Comparison of ENCODE assay signal across 8 mouse cellular contexts in the genomic region with DNA sequence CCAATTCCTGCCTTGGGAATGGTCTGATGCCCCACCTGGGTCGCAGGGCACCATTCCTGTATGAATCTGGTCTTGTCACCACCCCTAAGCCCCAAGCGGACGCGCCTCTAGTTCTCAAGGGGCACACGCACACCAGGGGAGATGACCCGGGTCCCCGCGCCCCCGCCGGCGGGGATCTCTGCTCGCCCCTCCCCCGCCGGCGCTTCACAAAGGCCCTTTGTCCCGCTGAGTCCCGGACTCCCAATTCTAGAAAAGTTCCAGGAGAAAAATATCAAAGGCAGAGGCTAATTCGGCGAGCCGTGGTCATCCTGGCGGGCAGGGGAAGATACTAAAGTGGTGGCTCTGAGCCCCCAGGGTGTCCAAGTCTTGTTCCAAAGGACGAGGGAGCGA. TPM values are rescaled to one million over a fixed set of nuclear protein-coding genes. Genes with fewer than 3 reads are reported as not detected.
A peak's percentile ranks its signal among the peaks of the same experiment; 100 is the strongest.
DNase-seq lines count a peak whose midpoint lies in the region; ATAC-seq and TF ChIP-seq lines count a peak whose summit lies in the region.

No protein-coding gene starts in this region.

- intact Hi-C loops in gastrocnemius, adult 2 months (cut with DNase I), result no loop called here
- intact Hi-C loops in gastrocnemius, postnatal 36 days (cut with DNase I), result loop anchor here (5.0 kb wide), 1 partner anchor 41 kb away; no protein-coding TSS in a partner anchor
- intact Hi-C loops in heart, postnatal 10 days (cut with DNase I), result loop anchor here (1.0 to 5.0 kb wide), 3 partner anchors 29 to 64 kb away; no protein-coding TSS in a partner anchor

- H3K27ac ChIP-seq in gastrocnemius, adult 2 months, result peak overlapping the region; percentile 100
- H3K27ac ChIP-seq in liver, embryonic 11.5 days (ENCODE audit: low read depth, low read length), result peak overlapping the region; percentile 4; the same call in 1 of the 2 replicates
- H3K27ac ChIP-seq in stomach, embryonic 14.5 days (ENCODE audit: low read length), result peak overlapping the region; percentile 100

- peak overlapping the region; percentile 84 for H3K4me2 ChIP-seq in liver, embryonic 11.5 days
- peak overlapping the region; percentile 86 for H3K4me2 ChIP-seq in stomach, embryonic 14.5 days (replicated peaks; ENCODE audit: low read depth, low read length)

- peak; percentile 53 for DNase-seq in gastrocnemius, adult 2 months
- DNase-seq in gastrocnemius, postnatal 36 days, result no peak
- peak; percentile 78 for DNase-seq in 3134 (ENCODE audit: extremely low read depth, insufficient read length, low spot score)
- peak; percentile 36 to 45 for DNase-seq in cerebellum, postnatal 14 days
- peak; percentile 59 to 61 for DNase-seq in heart, postnatal 10 days
- no peak for DNase-seq in liver, embryonic 11.5 days (ENCODE audit: low spot score)
- no peak for DNase-seq in T-cell, adult 2 months (ENCODE audit: low spot score)

- no peaks in the 10 kb centered on the region for H3K9me3 ChIP-seq in liver, embryonic 11.5 days (ENCODE audit: control insufficient read depth, low read length)
- no peaks in the 10 kb centered on the region for H3K9me3 ChIP-seq in stomach, embryonic 14.5 days (ENCODE audit: control insufficient read depth, low read depth, low read length)

- H3K4me3 ChIP-seq in gastrocnemius, adult 2 months, result peak overlapping the region; percentile 99
- peak overlapping the region; percentile 74 for H3K4me3 ChIP-seq in liver, embryonic 11.5 days (ENCODE audit: low read depth, low read length)
- peak overlapping the region; percentile 99 for H3K4me3 ChIP-seq in stomach, embryonic 14.5 days (ENCODE audit: low read depth, low read length)

- peaks cover 75% of the 10 kb centered on the region for H3K27me3 ChIP-seq in liver, embryonic 11.5 days (replicated peaks; ENCODE audit: control insufficient read depth, insufficient read depth, low read length)
- no peaks in the 10 kb centered on the region for H3K27me3 ChIP-seq in stomach, embryonic 14.5 days (ENCODE audit: control insufficient read depth, insufficient read depth, low read length)

- no peak for ATAC-seq in liver, embryonic 11.5 days (replicated peaks; ENCODE audit: low FRiP score)
- ATAC-seq in stomach, embryonic 14.5 days (ENCODE audit: insufficient number of reproducible peaks, insufficient read depth, low FRiP score, low read depth), result no peak

- H3K4me1 ChIP-seq in liver, embryonic 11.5 days (replicated peaks; ENCODE audit: control insufficient read depth, insufficient read depth, low read length), result peaks cover 36% of the 10 kb centered on the region
- H3K4me1 ChIP-seq in stomach, embryonic 14.5 days (ENCODE audit: control insufficient read depth, insufficient read depth, low read length), result peaks cover 29% of the 10 kb centered on the region

- peak overlapping the region; percentile 84 for H3K9ac ChIP-seq in liver, embryonic 11.5 days (ENCODE audit: low read depth, low read length)
- peak overlapping the region; percentile 100 for H3K9ac ChIP-seq in stomach, embryonic 14.5 days (replicated peaks; ENCODE audit: low read depth, low read length)

- 5% methylated on average over 23 of the region's 23 CpGs for WGBS in liver, embryonic 11.5 days
- WGBS in stomach, embryonic 14.5 days, result 3% methylated on average over 23 of the region's 23 CpGs

- no peak for TF ChIP-seq CTCF in gastrocnemius, adult 2 months (IDR thresholded peaks at IDR 0.05)

- no peaks in the 10 kb centered on the region; the same call in 1 of the 2 replicates for H3K36me3 ChIP-seq in liver, embryonic 11.5 days (ENCODE audit: control insufficient read depth, insufficient read depth, low read length)
- no peaks in the 10 kb centered on the region; the same call in 1 of the 2 replicates for H3K36me3 ChIP-seq in stomach, embryonic 14.5 days (ENCODE audit: control insufficient read depth, insufficient read depth, low read length)

RNA-seq across cellular contexts. Expression of a gene that starts 3.7 kb away (rescaled TPM):
- 10 to 100 TPM; 31.5 to 32.0 TPM for total RNA-seq in gastrocnemius, adult 2 months (2021)
- 10 to 100 TPM; 27.1 to 27.6 TPM for total RNA-seq in gastrocnemius, postnatal 36 days (2021)
- 10 to 100 TPM; 80.1 to 91.3 TPM for total RNA-seq in heart, postnatal 10 days (2021)
- polyA plus RNA-seq in liver, embryonic 11.5 days (2014; fragmentation: Nextera tagmentation; extraction: Ambion mirVana), result 10.9 and 11.1 TPM in 2 replicates
- polyA plus RNA-seq in stomach, embryonic 14.5 days (2014; fragmentation: Nextera tagmentation; extraction: Ambion mirVana), result 36.0 and 41.2 TPM in 2 replicates

Comparison
In these comparisons a context has a peak if more than half of its experiments do, and no peak if none do; other contexts are left out.
1. DNase-seq: peak in gastrocnemius, adult 2 months (single experiment), 3134 (single experiment), cerebellum, postnatal 14 days (2 of 2) and heart, postnatal 10 days (2 of 2); none in gastrocnemius, postnatal 36 days (0 of 2), liver, embryonic 11.5 days (single experiment) and T-cell, adult 2 months (single experiment).
2. H3K27ac ChIP-seq: peak in every context shown above with its lines; median percentile 100 in gastrocnemius, adult 2 months; 100 in stomach, embryonic 14.5 days; 4 in liver, embryonic 11.5 days.
3. Peak in every context shown above with its lines, with median percentiles within 50 percentile points of each other: H3K4me3 ChIP-seq.